Mouse (Mus musculus) heart, adult 18-20 months (tissue): ENCODE results near the gene Prph2. TPM values are rescaled to one million over a fixed set of nuclear protein-coding genes. Genes with fewer than 3 reads are reported as not detected.

Experiments
- DNase-seq, 2 experiments: peaks; one replicate each; pipeline ENCODE4 v3.0.0; 2021 to 2022; ENCODE audit warnings: mixed read lengths in 1 of 2
- total RNA-seq, 2 experiments: library from RNA; stranded (reverse); gene quantifications; 2 replicates each; pipeline ENCODE4 v1.2.3; 2021

Gene Prph2
- total RNA-seq, 2 experiments from 2014 or later = not detected

DNA sequence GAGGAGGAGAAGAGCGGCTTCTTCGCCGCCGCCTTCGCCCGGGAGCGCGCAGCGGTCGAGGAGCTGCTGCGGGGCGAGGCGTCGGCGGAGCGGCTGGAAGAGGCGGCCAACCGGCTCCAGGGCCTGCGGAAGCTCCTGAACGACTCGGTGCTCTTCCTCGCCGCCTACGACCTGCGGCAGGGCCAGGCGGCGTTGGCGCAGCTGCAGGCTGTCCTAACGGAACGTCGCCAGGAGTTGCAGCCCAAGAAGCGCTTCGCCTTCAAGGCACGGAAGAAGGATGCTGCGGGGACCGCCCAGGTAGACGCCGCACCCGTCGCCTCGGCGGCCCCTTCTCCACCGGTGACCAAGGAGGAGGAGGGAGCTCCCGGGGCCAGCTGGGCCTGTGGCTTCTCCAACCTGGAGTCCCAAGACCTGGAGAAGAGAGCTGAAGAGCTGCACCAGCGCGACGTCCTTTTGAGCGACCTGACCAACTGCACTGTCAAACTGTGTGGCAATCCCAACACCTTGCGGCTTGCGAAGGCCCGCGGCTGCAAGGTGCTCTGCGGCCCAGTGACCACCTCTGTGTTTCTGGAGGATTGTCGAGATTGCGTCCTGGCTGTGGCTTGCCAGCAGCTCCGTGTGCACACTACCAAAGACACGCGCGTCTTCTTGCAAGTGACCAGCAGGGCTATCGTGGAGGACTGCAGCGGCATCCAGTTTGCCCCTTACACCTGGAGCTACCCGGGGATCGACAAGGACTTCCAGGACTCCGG lies 19.2 kb upstream of the Prph2 start:
- peak; percentile 50 to 65 for DNase-seq

GRCm38 (mm10) chr17:46895426-46895825 lies 14.8 kb upstream of the Prph2 start:
- peak; percentile 47 to 73 for DNase-seq

GRCm38 (mm10) chr17:46897221-46897950 lies 12.9 kb upstream of the Prph2 start:
- peak in 1 of 2 experiments; percentile 51 for DNase-seq

GRCm38 (mm10) chr17:46900941-46901340 lies 9.3 kb upstream of the Prph2 start:
- DNase-seq = no peak

- DNase-seq = peak; percentile 81 to 89
Observed at GRCm38 (mm10) chr17:46903876-46904490, 6.3 kb upstream of the Prph2 start.

DNA sequence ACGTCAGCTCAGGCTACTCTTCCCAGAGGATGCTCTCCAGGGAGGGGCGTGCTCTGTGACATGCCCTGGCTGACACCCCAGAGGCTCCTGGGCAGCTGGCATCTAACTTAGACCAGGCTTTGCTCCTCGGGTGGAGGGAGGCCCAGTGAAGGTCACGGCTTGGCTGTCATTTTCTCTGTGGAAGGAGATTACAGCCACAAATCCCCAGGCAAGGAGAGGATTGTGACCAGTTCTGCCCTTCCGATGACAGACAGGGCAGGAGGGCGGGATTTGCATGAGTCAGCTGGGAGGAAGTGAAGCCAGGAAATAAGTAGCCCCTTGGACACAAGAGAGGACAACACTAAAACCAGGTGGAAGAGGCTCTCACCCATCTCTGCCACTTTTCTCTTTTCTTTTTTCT lies 2.1 kb downstream of the Prph2 start:
- no peak for DNase-seq

GRCm38 (mm10) chr17:46915129-46915528 lies 4.9 kb downstream of the Prph2 start:
- no peak for DNase-seq

DNA sequence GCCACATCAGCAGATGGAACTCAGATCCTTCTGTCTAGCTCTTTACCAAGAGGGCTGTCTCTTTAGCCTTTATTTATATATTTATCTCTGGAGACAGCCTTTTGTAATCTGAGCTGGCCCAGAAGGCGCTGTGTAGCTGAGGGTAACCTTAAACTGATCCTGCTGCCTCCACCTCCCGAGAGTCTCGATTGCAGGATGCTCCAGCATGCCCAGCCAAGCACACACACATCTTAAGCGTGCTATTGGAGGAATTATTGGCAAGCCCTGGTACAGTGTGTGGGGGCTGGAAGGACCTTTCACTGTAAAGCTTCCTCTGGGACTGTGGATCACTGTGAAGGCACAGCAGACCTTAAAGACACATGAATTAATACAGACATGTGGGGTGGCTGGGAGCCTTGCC lies 8.7 kb downstream of the Prph2 start:
- DNase-seq = no peak

GRCm38 (mm10) chr17:46920855-46921254 lies 10.6 kb downstream of the Prph2 start:
- DNase-seq = no peak

GRCm38 (mm10) chr17:46926192-46926591 lies 15.9 kb downstream of the Prph2 start:
- DNase-seq = no peak

GRCm38 (mm10) chr17:46926941-46927340 lies 16.7 kb downstream of the Prph2 start:
- no peak for DNase-seq

GRCm38 (mm10) chr17:46927781-46928180 lies 17.5 kb downstream of the Prph2 start:
- DNase-seq = no peak

GRCm38 (mm10) chr17:46929277-46929676 lies 19.0 kb downstream of the Prph2 start:
- DNase-seq = no peak

GRCm38 (mm10) chr17:46929897-46930296 lies 19.6 kb downstream of the Prph2 start:
- peak in 1 of 2 experiments; percentile 22 for DNase-seq

DNA sequence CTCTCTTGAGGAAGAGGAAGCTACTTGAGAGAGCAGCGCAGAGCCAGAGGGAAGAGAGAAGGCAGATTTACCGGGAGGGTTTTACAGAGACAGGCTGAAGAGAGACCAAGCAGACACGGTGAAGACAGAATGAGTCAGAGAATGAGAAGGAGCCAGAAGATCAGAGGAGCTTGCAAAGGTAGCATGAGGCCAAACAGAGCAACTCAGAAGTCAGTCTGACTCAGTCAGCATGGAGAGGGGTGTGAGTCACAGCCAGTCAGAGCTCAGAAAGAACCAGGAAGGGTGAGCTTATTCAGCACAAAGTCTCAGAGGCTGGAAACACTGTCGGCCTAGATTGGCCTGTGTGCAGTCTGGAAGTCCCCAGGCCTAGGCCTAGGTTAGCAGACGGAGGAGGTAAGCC lies 22.7 kb downstream of the Prph2 start:
- DNase-seq = no peak

GRCm38 (mm10) chr17:46933557-46934348 lies 23.5 kb downstream of the Prph2 start:
- peak; percentile 24 to 73 for DNase-seq

- no peak for DNase-seq
Observed at GRCm38 (mm10) chr17:46940461-46940860, 30.2 kb downstream of the Prph2 start.

DNA sequence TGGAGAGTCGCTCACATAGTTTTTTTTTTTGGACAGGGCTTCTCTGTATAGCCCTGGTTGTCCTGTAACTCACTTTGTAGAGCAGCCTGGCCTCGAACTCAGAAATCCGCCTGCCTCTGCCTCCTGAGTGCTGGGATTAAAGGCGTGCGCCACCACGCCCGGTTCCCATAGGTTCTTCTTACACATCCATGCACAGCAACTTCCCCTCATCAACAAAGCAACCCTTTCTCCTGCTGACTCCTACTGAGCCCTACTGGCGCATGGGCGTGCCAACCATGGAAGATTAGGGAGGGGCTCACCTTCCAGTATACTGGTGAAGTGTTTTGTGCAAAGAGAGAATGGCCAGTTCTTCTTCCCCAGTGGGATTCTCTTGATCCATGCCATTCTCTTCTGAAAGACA lies 32.2 kb downstream of the Prph2 start:
- DNase-seq = no peak

DNA sequence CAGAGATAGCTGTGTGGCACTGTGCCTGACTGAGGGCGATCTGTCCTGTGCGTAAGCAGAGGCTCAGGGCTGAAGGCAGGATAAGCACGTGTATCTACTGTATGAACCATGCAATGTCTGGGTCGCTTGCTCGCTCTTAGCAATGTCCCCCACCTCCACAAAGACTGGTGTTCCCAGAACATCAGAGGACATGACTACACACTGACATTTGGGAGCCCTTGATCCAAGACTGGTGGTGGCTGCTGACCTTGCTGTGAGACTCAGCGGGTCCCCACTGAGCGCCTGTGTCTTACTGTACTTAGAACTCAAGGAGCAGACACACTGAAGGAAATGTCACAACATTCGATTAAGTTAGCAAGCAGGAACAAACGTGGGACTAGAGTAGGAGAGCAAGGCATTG lies 36.0 kb downstream of the Prph2 start:
- no peak for DNase-seq

DNA sequence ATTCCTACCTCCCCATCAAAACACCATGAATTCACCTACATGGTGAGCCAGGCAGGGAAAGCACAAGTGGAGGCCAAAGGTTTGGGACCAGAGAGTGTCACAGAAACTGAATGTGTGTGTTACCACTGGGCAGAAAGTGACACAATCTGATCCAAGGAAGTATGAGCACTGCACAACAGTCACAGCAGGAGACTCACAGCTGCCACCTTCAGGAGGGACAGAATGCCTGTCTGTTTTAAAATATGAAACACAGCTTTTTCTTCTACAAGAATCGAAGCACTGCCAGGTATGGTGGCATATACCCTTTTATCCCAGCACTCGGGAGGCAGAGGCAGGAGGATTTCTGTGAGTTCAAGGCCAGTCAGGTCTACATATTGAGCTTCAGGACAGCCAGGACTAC lies 47.8 kb downstream of the Prph2 start:
- DNase-seq = no peak

GRCm38 (mm10) chr17:46960216-46960615 lies 50.0 kb downstream of the Prph2 start:
- DNase-seq = peak; percentile 55 to 59

GRCm38 (mm10) chr17:46962153-46962552 lies 51.9 kb downstream of the Prph2 start:
- DNase-seq = no peak
